Mouse (Mus musculus) lung, embryonic 16.5 days (tissue): ENCODE data around the gene Slc30a6. TPM values are rescaled to one million over a fixed set of nuclear protein-coding genes. Genes with fewer than 3 reads are reported as not detected.

ENCODE experiments used
- ATAC-seq: fragments of 200-750 bp; cut with Nextera tagmentation; 2 replicates; pipeline ENCODE4 v1.8.0; 2017; ENCODE audit warnings: low read depth, mild to moderate bottlenecking, moderate library complexity
- H3K27ac ChIP-seq: fragments of 300-500 bp; sonication (generic); 2 replicates; pipeline ENCODE4 v1.5.1; 2014; ENCODE audit warnings: mild to moderate bottlenecking, control low read depth, low read length
- H3K27me3 ChIP-seq: fragments of 300-500 bp; sonication (generic); 2 replicates; pipeline ENCODE4 v1.6.1; 2014; ENCODE audit warnings: low read depth, low read length, mixed read lengths; ENCODE audit not compliant: control insufficient read depth, insufficient read depth
- H3K36me3 ChIP-seq: fragments of 300-500 bp; sonication (generic); 2 replicates; pipeline ENCODE4 v1.6.1; 2014; ENCODE audit warnings: low read length; ENCODE audit not compliant: control insufficient read depth, insufficient read depth
- H3K4me1 ChIP-seq: fragments of 300-500 bp; sonication (generic); replicated peaks from 2 replicates; pipeline ENCODE4 v1.6.1; 2014; ENCODE audit warnings: low read length, mixed read lengths; ENCODE audit not compliant: control insufficient read depth, insufficient read depth
- H3K4me2 ChIP-seq: fragments of 300-500 bp; sonication (generic); 2 replicates; pipeline ENCODE4 v1.6.1; 2014; ENCODE audit warnings: low read depth, low read length, control low read depth
- H3K4me3 ChIP-seq: fragments of 300-500 bp; sonication (generic); 2 replicates; pipeline ENCODE4 v1.5.1; 2014; ENCODE audit warnings: mild to moderate bottlenecking, low read length, control low read depth
- H3K9ac ChIP-seq: fragments of 300-500 bp; sonication (generic); 2 replicates; pipeline ENCODE4 v1.6.1; 2014; ENCODE audit warnings: low read length, control low read depth
- H3K9me3 ChIP-seq: fragments of 300-500 bp; sonication (generic); 2 replicates; pipeline ENCODE4 v1.6.1; 2016; ENCODE audit warnings: low read length; ENCODE audit not compliant: control insufficient read depth
- WGBS: fragments of 180-500 bp; shearing (Covaris S2); extraction: QIAGEN DNeasy Blood & Tissue Kit; methylation state at CpG from one replicate; pipeline ENCODE4 v1.1.7; 2014; 5-methylcytosine and 5-hydroxymethylcytosine counted together
- polyA plus RNA-seq: library from polyadenylated mRNA; unstranded; fragments of >200 nt; fragmentation: Nextera tagmentation; extraction: Ambion mirVana; gene quantifications from 2 replicates; pipeline ENCODE4 v1.2.1, GENCODE M21; 2015

Gene Slc30a6
- polyA plus RNA-seq, 1 experiment from 2014 or later = 38.4 TPM

- no peaks in the 10 kb centered on the region for H3K4me1 ChIP-seq
- WGBS = 75% methylated on average over 8 of the region's 8 CpGs
- H3K4me2 ChIP-seq = no peak overlapping the region
- H3K27ac ChIP-seq = no peak overlapping the region
- no peaks in the 10 kb centered on the region for H3K9me3 ChIP-seq
- peaks cover 9% of the 10 kb centered on the region for H3K36me3 ChIP-seq
- no peaks in the 10 kb centered on the region for H3K27me3 ChIP-seq
- H3K9ac ChIP-seq = no peak overlapping the region
- no peak overlapping the region for H3K4me3 ChIP-seq
- ATAC-seq = no peak
These were observed 34.7 kb downstream of the Slc30a6 start for GRCm38 (mm10) chr17:74430074-74430473.

- Histone ChIP-seq H3K9me3 (no peaks in the 10 kb centered on the region), H3K9ac (no peak overlapping the region), H3K27me3 (no peaks in the 10 kb centered on the region), H3K4me1 (no peaks in the 10 kb centered on the region), H3K27ac (no peak overlapping the region), H3K4me3 (no peak overlapping the region), H3K36me3 (peaks cover 7% of the 10 kb centered on the region), H3K4me2 (no peak overlapping the region)
- ATAC-seq = no peak
- 69% methylated on average over 13 of the region's 13 CpGs for WGBS
These were observed 36.1 kb downstream of the Slc30a6 start for GRCm38 (mm10) chr17:74431481-74431880.

- WGBS = 76% methylated on average over 5 of the region's 5 CpGs
- H3K9me3 ChIP-seq = no peaks in the 10 kb centered on the region
These were observed 37.2 kb downstream of the Slc30a6 start for GRCm38 (mm10) chr17:74432631-74433030.

GRCm38 (mm10) chr17:74437762-74438161 lies 42.4 kb downstream of the Slc30a6 start:
- no peaks in the 10 kb centered on the region for H3K36me3 ChIP-seq
- no peak overlapping the region for H3K4me3 ChIP-seq
- H3K9me3 ChIP-seq = no peaks in the 10 kb centered on the region
- no peak for ATAC-seq
- no peak overlapping the region for H3K9ac ChIP-seq
- no peaks in the 10 kb centered on the region for H3K4me1 ChIP-seq
- no peaks in the 10 kb centered on the region for H3K27me3 ChIP-seq
- H3K27ac ChIP-seq = no peak overlapping the region
- 77% methylated on average over 9 of the region's 9 CpGs for WGBS
- no peak overlapping the region for H3K4me2 ChIP-seq

More at GRCm38 (mm10) chr17:74432631-74433030, 37.2 kb downstream of the Slc30a6 start:
- no peaks in the 10 kb centered on the region for H3K27me3 ChIP-seq
- H3K4me1 ChIP-seq = no peaks in the 10 kb centered on the region
- ATAC-seq = no peak
- no peak overlapping the region for H3K27ac ChIP-seq
- H3K9ac ChIP-seq = no peak overlapping the region
- H3K4me3 ChIP-seq = no peak overlapping the region
- no peak overlapping the region for H3K4me2 ChIP-seq
- no peaks in the 10 kb centered on the region for H3K36me3 ChIP-seq

- no peaks in the 10 kb centered on the region for H3K9me3 ChIP-seq
- no peak overlapping the region for H3K9ac ChIP-seq
- ATAC-seq = no peak
- no peaks in the 10 kb centered on the region for H3K27me3 ChIP-seq
- no peak overlapping the region for H3K4me3 ChIP-seq
- no peaks in the 10 kb centered on the region for H3K36me3 ChIP-seq
- H3K4me1 ChIP-seq = no peaks in the 10 kb centered on the region
- no peak overlapping the region for H3K4me2 ChIP-seq
- no peak overlapping the region for H3K27ac ChIP-seq
- 66% methylated on average over 5 of the region's 5 CpGs for WGBS
These were observed 45.1 kb downstream of the Slc30a6 start for GRCm38 (mm10) chr17:74440486-74440885.

GRCm38 (mm10) chr17:74449776-74450175 lies 54.4 kb downstream of the Slc30a6 start:
- Histone ChIP-seq H3K4me2 (no peak overlapping the region), H3K36me3 (no peaks in the 10 kb centered on the region), H3K4me3 (no peak overlapping the region), H3K4me1 (no peaks in the 10 kb centered on the region), H3K27ac (no peak overlapping the region), H3K27me3 (no peaks in the 10 kb centered on the region), H3K9me3 (no peaks in the 10 kb centered on the region), H3K9ac (no peak overlapping the region)
- 83% methylated on average over 10 of the region's 10 CpGs for WGBS
- no peak for ATAC-seq

GRCm38 (mm10) chr17:74453928-74454327 lies 58.5 kb downstream of the Slc30a6 start:
- Histone ChIP-seq H3K27ac (no peak overlapping the region), H3K9ac (no peak overlapping the region), H3K4me2 (no peak overlapping the region), H3K9me3 (no peaks in the 10 kb centered on the region), H3K4me1 (no peaks in the 10 kb centered on the region), H3K36me3 (no peaks in the 10 kb centered on the region), H3K27me3 (no peaks in the 10 kb centered on the region), H3K4me3 (no peak overlapping the region)
- 63% methylated on average over 3 of the region's 3 CpGs for WGBS
- no peak for ATAC-seq

GRCm38 (mm10) chr17:74454660-74455059 lies 59.3 kb downstream of the Slc30a6 start:
- no peaks in the 10 kb centered on the region for H3K36me3 ChIP-seq
- no peak overlapping the region for H3K4me2 ChIP-seq
- no peak overlapping the region for H3K4me3 ChIP-seq
- H3K9ac ChIP-seq = no peak overlapping the region
- H3K27ac ChIP-seq = no peak overlapping the region
- no peaks in the 10 kb centered on the region for H3K4me1 ChIP-seq
- 90% methylated on average over 1 of the region's 1 CpGs for WGBS
- H3K9me3 ChIP-seq = no peaks in the 10 kb centered on the region
- no peaks in the 10 kb centered on the region for H3K27me3 ChIP-seq
- no peak for ATAC-seq

GRCm38 (mm10) chr17:74455426-74455825 lies 60.0 kb downstream of the Slc30a6 start:
- no peaks in the 10 kb centered on the region for H3K9me3 ChIP-seq
- no peaks in the 10 kb centered on the region for H3K36me3 ChIP-seq
- no peak overlapping the region for H3K9ac ChIP-seq
- H3K4me3 ChIP-seq = no peak overlapping the region
- H3K4me2 ChIP-seq = no peak overlapping the region
- WGBS = 75% methylated on average over 4 of the region's 4 CpGs
- no peak for ATAC-seq
- H3K27ac ChIP-seq = no peak overlapping the region
- H3K4me1 ChIP-seq = no peaks in the 10 kb centered on the region
- no peaks in the 10 kb centered on the region for H3K27me3 ChIP-seq

- Histone ChIP-seq H3K4me2 (no peak overlapping the region), H3K9me3 (no peaks in the 10 kb centered on the region), H3K27ac (no peak overlapping the region), H3K9ac (no peak overlapping the region), H3K27me3 (no peaks in the 10 kb centered on the region), H3K36me3 (no peaks in the 10 kb centered on the region), H3K4me1 (no peaks in the 10 kb centered on the region), H3K4me3 (no peak overlapping the region)
- no peak for ATAC-seq
- 89% methylated on average over 5 of the region's 5 CpGs for WGBS
These were observed 61.4 kb downstream of the Slc30a6 start for GRCm38 (mm10) chr17:74456825-74457224.
